24 mouse cellular contexts compared by ENCODE assay signal in genomic region chr2:91884616-91885015, GRCm38 (mm10). TPM values are rescaled to one million over a fixed set of nuclear protein-coding genes. Genes with fewer than 3 reads are reported as not detected.
"Had no signal": no experiment of that assay in that cellular context is flagged by ENCODE, and none has a peak within 500 bp of the region (broad histone marks: within the 10 kb centered on the region; RNA-seq: fewer than 3 reads in every experiment).

No protein-coding gene starts in this region.

- H3K9ac ChIP-seq: embryonic facial prominence, embryonic 12.5 days; embryonic facial prominence, embryonic 13.5 days; embryonic facial prominence, embryonic 15.5 days; forebrain, embryonic 12.5 days; forebrain, embryonic 13.5 days; forebrain, embryonic 15.5 days; forebrain, postnatal 0 days had no signal

- H3K4me3 ChIP-seq: embryonic facial prominence, embryonic 10.5 days; embryonic facial prominence, embryonic 12.5 days; embryonic facial prominence, embryonic 13.5 days; embryonic facial prominence, embryonic 15.5 days; erythroblast, embryonic 14.5 days; forebrain, embryonic 10.5 days; forebrain, embryonic 12.5 days; forebrain, embryonic 13.5 days; forebrain, embryonic 15.5 days; gastrocnemius, adult 2 months; heart, adult 2 months; heart, embryonic 10.5 days had no signal

- DNase-seq: embryo, embryonic 11 days; gastrocnemius, adult 2 months; gastrocnemius, postnatal 10 days; gastrocnemius, postnatal 14 days; gastrocnemius, postnatal 25 days; gastrocnemius, postnatal 36 days; heart, adult 2 months had no signal

- H3K27me3 ChIP-seq: embryonic facial prominence, embryonic 12.5 days; embryonic facial prominence, embryonic 13.5 days; embryonic facial prominence, embryonic 15.5 days; forebrain, embryonic 12.5 days; forebrain, embryonic 13.5 days; forebrain, embryonic 15.5 days had no signal

- ATAC-seq: forebrain, embryonic 13.5 days; forebrain, embryonic 14.5 days had no signal

- H3K27ac ChIP-seq: embryonic facial prominence, embryonic 10.5 days; embryonic facial prominence, embryonic 12.5 days; embryonic facial prominence, embryonic 13.5 days; embryonic facial prominence, embryonic 15.5 days; forebrain, embryonic 10.5 days; forebrain, embryonic 12.5 days; forebrain, embryonic 13.5 days; forebrain, embryonic 15.5 days; gastrocnemius, adult 2 months; heart, adult 2 months; heart, embryonic 10.5 days had no signal

- H3K4me1 ChIP-seq: embryonic facial prominence, embryonic 10.5 days; embryonic facial prominence, embryonic 12.5 days; embryonic facial prominence, embryonic 13.5 days; embryonic facial prominence, embryonic 15.5 days; forebrain, embryonic 10.5 days; forebrain, embryonic 12.5 days; forebrain, embryonic 13.5 days; forebrain, embryonic 15.5 days; heart, embryonic 10.5 days had no signal

- H3K9me3 ChIP-seq: embryonic facial prominence, embryonic 10.5 days; embryonic facial prominence, embryonic 12.5 days; embryonic facial prominence, embryonic 13.5 days; embryonic facial prominence, embryonic 15.5 days; forebrain, embryonic 10.5 days; forebrain, embryonic 12.5 days; forebrain, embryonic 13.5 days; forebrain, embryonic 15.5 days; heart, embryonic 10.5 days had no signal

- H3K4me2 ChIP-seq: embryonic facial prominence, embryonic 12.5 days; embryonic facial prominence, embryonic 13.5 days; embryonic facial prominence, embryonic 15.5 days; forebrain, embryonic 12.5 days; forebrain, embryonic 13.5 days; forebrain, embryonic 15.5 days; heart, embryonic 11.5 days had no signal

RNA-seq across cellular contexts. Expression of gene Chrm4, which starts 42.4 kb away (rescaled TPM):
- total RNA-seq: gastrocnemius, adult 18-20 months; gastrocnemius, adult 2 months; gastrocnemius, adult 8-10 months; gastrocnemius, postnatal 14 days; gastrocnemius, postnatal 25 days; gastrocnemius, postnatal 36 days; heart, adult 2 months; heart, adult 8-10 months had no signal
- polyA plus RNA-seq: heart, embryonic 11.5 days had no signal

RNA-seq across cellular contexts. Expression of gene Mdk, which starts 47.5 kb away (rescaled TPM):
- total RNA-seq: common myeloid progenitor, adult 5-6 weeks had no signal
